Comparison of ENCODE assay signal across 10 mouse cellular contexts in the genomic region with DNA sequence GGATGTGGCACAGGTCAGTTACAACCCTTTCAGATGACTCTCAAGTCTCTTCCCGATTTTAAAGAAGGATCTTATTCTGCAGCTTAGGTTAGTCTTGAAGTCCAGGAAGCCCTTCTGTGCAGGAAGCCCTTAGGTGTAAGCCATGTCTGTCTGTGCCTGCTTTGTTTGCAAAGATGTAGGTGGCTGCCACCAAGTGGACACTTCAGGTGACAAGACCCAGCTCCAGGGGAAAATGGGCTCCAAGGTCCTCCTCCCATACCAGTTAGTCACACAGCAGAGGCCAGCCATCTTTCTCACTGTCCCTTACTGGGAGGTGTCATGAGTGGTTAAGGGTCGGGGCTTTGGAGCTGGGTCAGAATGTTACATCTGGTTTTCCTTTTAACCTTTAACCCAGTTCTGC. TPM values are rescaled to one million over a fixed set of nuclear protein-coding genes. Genes with fewer than 3 reads are reported as not detected.
DNase-seq lines count a peak whose midpoint lies in the region; ATAC-seq and TF ChIP-seq lines count a peak whose summit lies in the region.
"Had no signal": no experiment of that assay in that cellular context is flagged by ENCODE, and none has a peak within 500 bp of the region (broad histone marks: within the 10 kb centered on the region; RNA-seq: fewer than 3 reads in every experiment).

No protein-coding gene starts in this region.

- TF ChIP-seq EP300 in lung, postnatal 0 days (IDR thresholded peaks at IDR 0.05): no peak

- H3K36me3 ChIP-seq in lung, postnatal 0 days (ENCODE audit: insufficient read depth, low read length): peaks cover 30% of the 10 kb centered on the region; the same call in 1 of the 2 replicates
- peaks cover 46% of the 10 kb centered on the region for H3K36me3 ChIP-seq in forebrain, embryonic 12.5 days (replicated peaks)

- H3K27me3 ChIP-seq in lung, postnatal 0 days (replicated peaks; ENCODE audit: insufficient read depth, low read length): no peaks in the 10 kb centered on the region
- H3K27me3 ChIP-seq in forebrain, embryonic 12.5 days: no peaks in the 10 kb centered on the region
- H3K27me3 ChIP-seq: embryonic facial prominence, embryonic 13.5 days; limb, embryonic 15.5 days had no signal

- H3K9ac ChIP-seq in lung, postnatal 0 days (replicated peaks; ENCODE audit: low read depth): no peak overlapping the region
- no peak overlapping the region for H3K9ac ChIP-seq in forebrain, embryonic 12.5 days
- H3K9ac ChIP-seq: embryonic facial prominence, embryonic 13.5 days; limb, embryonic 15.5 days had no signal

- peak; percentile 34 for TF ChIP-seq CTCF in left cerebral cortex, adult 2 months (IDR thresholded peaks at IDR 0.05)
- TF ChIP-seq CTCF in lung, postnatal 0 days (IDR thresholded peaks at IDR 0.05): peak; percentile 55

- peak; percentile 23; the same call in 1 of the 2 replicates for ATAC-seq in erythroid progenitor cell, adult 5-6 weeks (replicated peaks; ENCODE audit: low FRiP score, poor library complexity, severe bottlenecking)
- no peak for ATAC-seq in lung, postnatal 0 days
- ATAC-seq in forebrain, embryonic 12.5 days (ENCODE audit: low FRiP score): no peak

- H3K4me3 ChIP-seq in left cerebral cortex, adult 2 months: no peak overlapping the region
- no peak overlapping the region for H3K4me3 ChIP-seq in lung, postnatal 0 days (ENCODE audit: low read depth, low read length)
- H3K4me3 ChIP-seq in forebrain, embryonic 12.5 days (replicated peaks): no peak overlapping the region
- H3K4me3 ChIP-seq: embryonic facial prominence, embryonic 13.5 days; limb, embryonic 15.5 days had no signal

- H3K4me1 ChIP-seq in lung, postnatal 0 days (ENCODE audit: insufficient read depth, low read depth, low read length): peaks cover 3% of the 10 kb centered on the region; the same call in 1 of the 2 replicates
- H3K4me1 ChIP-seq in forebrain, embryonic 12.5 days: peaks cover 3% of the 10 kb centered on the region; the same call in 1 of the 2 replicates

- no peak overlapping the region for H3K27ac ChIP-seq in left cerebral cortex, adult 2 months
- no peak overlapping the region for H3K27ac ChIP-seq in lung, postnatal 0 days (ENCODE audit: low read length)
- H3K27ac ChIP-seq in forebrain, embryonic 12.5 days: no peak overlapping the region
- H3K27ac ChIP-seq: embryonic facial prominence, embryonic 13.5 days; limb, embryonic 15.5 days had no signal

- no peaks in the 10 kb centered on the region for H3K9me3 ChIP-seq in lung, postnatal 0 days (ENCODE audit: low read length)
- no peaks in the 10 kb centered on the region for H3K9me3 ChIP-seq in forebrain, embryonic 12.5 days
- H3K9me3 ChIP-seq: embryonic facial prominence, embryonic 13.5 days; limb, embryonic 15.5 days had no signal

- DNase-seq in left cerebral cortex, adult 2 months (ENCODE audit: extremely low spot score in 1 of 2, low spot score in 2 of 2): no peak
- no peak for DNase-seq in left cerebral cortex, postnatal 14 days (ENCODE audit: low spot score in 2 of 2)
- DNase-seq in adipocyte (ENCODE audit: low spot score): peak; percentile 81
- DNase-seq in lung, postnatal 0 days (ENCODE audit: low spot score): no peak
- no peak for DNase-seq in urinary bladder, postnatal 25 days (ENCODE audit: low spot score)
- DNase-seq in gastrocnemius, postnatal 25 days: no peak

- H3K4me2 ChIP-seq in lung, postnatal 0 days (replicated peaks; ENCODE audit: low read depth, low read length): no peak overlapping the region
- H3K4me2 ChIP-seq in forebrain, embryonic 12.5 days: no peak overlapping the region
- H3K4me2 ChIP-seq: embryonic facial prominence, embryonic 13.5 days; limb, embryonic 15.5 days had no signal

- intact Hi-C loops in left cerebral cortex, adult 2 months (cut with DNase I): no loop called here
- intact Hi-C loops in left cerebral cortex, postnatal 14 days (cut with DNase I): no loop called here

- whole genome bisulfite sequencing in lung, postnatal 0 days: 45% methylated on average over 2 of the region's 2 CpGs
- WGBS in forebrain, embryonic 12.5 days: 65% methylated on average over 2 of the region's 2 CpGs

RNA-seq across cellular contexts. Expression of a gene that starts 3.5 kb away (rescaled TPM):
- 10 to 100 TPM in 1 of 2 experiments, 1 to 10 TPM in 1; 8.3 to 10.3 TPM for total RNA-seq in left cerebral cortex, adult 2 months (2021)
- 1 to 10 TPM; 9.1 to 9.8 TPM for total RNA-seq in left cerebral cortex, postnatal 14 days (2021)
- total RNA-seq in erythroid progenitor cell, adult 5-6 weeks (2015; ENCODE audit: low replicate concordance): not detected in 2 replicates
- not detected in 2 replicates for total RNA-seq in erythroid progenitor cell, adult 5-6 weeks (2017; ENCODE audit: low replicate concordance)
- 15.0 and 18.3 TPM in 2 replicates for polyA plus RNA-seq in lung, postnatal 0 days (2015; fragmentation: Nextera tagmentation; extraction: Ambion mirVana)
- total RNA-seq in gastrocnemius, postnatal 25 days (2021): 1 to 10 TPM; 1.7 to 2.2 TPM
- polyA plus RNA-seq in forebrain, embryonic 12.5 days (2016; fragmentation: Nextera tagmentation; extraction: Ambion mirVana): 7.7 and 9.5 TPM in 2 replicates

RNA-seq across cellular contexts. Expression of a gene that starts 12.9 kb away (rescaled TPM):
- 10 to 100 TPM; 32.1 to 34.0 TPM for total RNA-seq in left cerebral cortex, adult 2 months (2021)
- total RNA-seq in left cerebral cortex, postnatal 14 days (2021): 10 to 100 TPM; 22.2 to 25.4 TPM
- total RNA-seq in erythroid progenitor cell, adult 5-6 weeks (2015; ENCODE audit: low replicate concordance): 510 and 532 TPM in 2 replicates
- total RNA-seq in erythroid progenitor cell, adult 5-6 weeks (2017; ENCODE audit: low replicate concordance): 271 and 392 TPM in 2 replicates
- polyA plus RNA-seq in lung, postnatal 0 days (2015; fragmentation: Nextera tagmentation; extraction: Ambion mirVana): 110 and 111 TPM in 2 replicates
- 10 to 100 TPM; 20.9 to 21.3 TPM for total RNA-seq in gastrocnemius, postnatal 25 days (2021)
- 67.5 and 74.1 TPM in 2 replicates for polyA plus RNA-seq in forebrain, embryonic 12.5 days (2016; fragmentation: Nextera tagmentation; extraction: Ambion mirVana)

RNA-seq across cellular contexts. Expression of a gene that starts 18.1 kb away (rescaled TPM):
- 10 to 100 TPM; 20.4 to 21.5 TPM for total RNA-seq in left cerebral cortex, adult 2 months (2021)
- total RNA-seq in left cerebral cortex, postnatal 14 days (2021): 10 to 100 TPM; 19.5 to 24.4 TPM
- 45.4 and 74.2 TPM in 2 replicates for total RNA-seq in erythroid progenitor cell, adult 5-6 weeks (2015; ENCODE audit: low replicate concordance)
- total RNA-seq in erythroid progenitor cell, adult 5-6 weeks (2017; ENCODE audit: low replicate concordance): 51.3 and 53.0 TPM in 2 replicates
- polyA plus RNA-seq in lung, postnatal 0 days (2015; fragmentation: Nextera tagmentation; extraction: Ambion mirVana): 32.8 and 35.6 TPM in 2 replicates
- 10 to 100 TPM; 15.5 to 15.9 TPM for total RNA-seq in gastrocnemius, postnatal 25 days (2021)
- polyA plus RNA-seq in forebrain, embryonic 12.5 days (2016; fragmentation: Nextera tagmentation; extraction: Ambion mirVana): 113 and 115 TPM in 2 replicates

RNA-seq across cellular contexts. Expression of a gene that starts 18.4 kb away (rescaled TPM):
- total RNA-seq in left cerebral cortex, adult 2 months (2021): under 1 TPM; 0.19 to 0.63 TPM
- under 1 TPM; 0.33 to 0.61 TPM for total RNA-seq in left cerebral cortex, postnatal 14 days (2021)
- not detected in 2 replicates for total RNA-seq in erythroid progenitor cell, adult 5-6 weeks (2015; ENCODE audit: low replicate concordance)
- 0.90 TPM in 1 of 2 replicates, not detected in the other for total RNA-seq in erythroid progenitor cell, adult 5-6 weeks (2017; ENCODE audit: low replicate concordance)
- 0.12 and 0.21 TPM in 2 replicates for polyA plus RNA-seq in lung, postnatal 0 days (2015; fragmentation: Nextera tagmentation; extraction: Ambion mirVana)
- total RNA-seq in gastrocnemius, postnatal 25 days (2021): under 1 TPM in 1 of 2 experiments, not detected in 1; 0.20 TPM
- polyA plus RNA-seq in forebrain, embryonic 12.5 days (2016; fragmentation: Nextera tagmentation; extraction: Ambion mirVana): 1.4 TPM in 2 replicates

RNA-seq across cellular contexts. Expression of a gene that starts 26.9 kb away (rescaled TPM):
- under 1 TPM; 0.38 to 0.40 TPM for total RNA-seq in left cerebral cortex, adult 2 months (2021)
- total RNA-seq in left cerebral cortex, postnatal 14 days (2021): under 1 TPM; 0.42 to 0.70 TPM
- total RNA-seq in erythroid progenitor cell, adult 5-6 weeks (2015; ENCODE audit: low replicate concordance): not detected in 2 replicates
- total RNA-seq in erythroid progenitor cell, adult 5-6 weeks (2017; ENCODE audit: low replicate concordance): not detected in 2 replicates
- polyA plus RNA-seq in lung, postnatal 0 days (2015; fragmentation: Nextera tagmentation; extraction: Ambion mirVana): 26.8 and 33.0 TPM in 2 replicates
- under 1 TPM; 0.15 to 0.16 TPM for total RNA-seq in gastrocnemius, postnatal 25 days (2021)
- polyA plus RNA-seq in forebrain, embryonic 12.5 days (2016; fragmentation: Nextera tagmentation; extraction: Ambion mirVana): 0.92 and 1.3 TPM in 2 replicates

Comparison
In these comparisons a context has a peak if more than half of its experiments do, and no peak if none do; other contexts are left out.
1. RNA of a gene that starts 12.9 kb away (total RNA-seq): 271 to 532 TPM in erythroid progenitor cell, adult 5-6 weeks; 32.1 to 34.0 TPM in left cerebral cortex, adult 2 months, 22.2 to 25.4 TPM in left cerebral cortex, postnatal 14 days and 20.9 to 21.3 TPM in gastrocnemius, postnatal 25 days; every median in the first group is over 4 times any median in the second.